Mouse (Mus musculus) retina, adult 2 months (tissue): ENCODE results near the gene Grhl3.
A peak's percentile ranks its signal among the peaks of the same experiment; 100 is the strongest.

Experiments
- DNase-seq: peaks from one replicate; pipeline ENCODE4 v3.0.0-alpha.2; 2012; ENCODE audit warnings: low read depth, low spot score

Gene Grhl3

GRCm38 (mm10) chr4:135494521-135495396 is 78.7 kb downstream of the Grhl3 start, which contains the start of the genes Stpg1 and Nipal3:
Gene Stpg1 (plus strand): TSS chr4:135494790.
Gene Nipal3 (minus strand): TSS chr4:135495038.
- DNase-seq = peak; percentile 88

GRCm38 (mm10) chr4:135493691-135494520 is 79.5 kb downstream of the Grhl3 start:
- no peak for DNase-seq

- no peak for DNase-seq
Observed at GRCm38 (mm10) chr4:135493271-135493670, 80.2 kb downstream of the Grhl3 start.
